Mouse (Mus musculus) effector memory CD4-positive, alpha-beta T cell, adult 7 months (primary cell): ENCODE measurements around the gene Bcr. TPM values are rescaled to one million over a fixed set of nuclear protein-coding genes. Genes with fewer than 3 reads are reported as not detected.

ENCODE experiments used
- polyA plus RNA-seq: library from polyadenylated mRNA; unstranded; fragments of 100-300 nt; shearing (Covaris generic); gene quantifications from one replicate; pipeline ENCODE4 v1.2.1, GENCODE M21; 2017

Gene Bcr
- 7.0 TPM for polyA plus RNA-seq

GRCm38 (mm10) chr10:75060217-75060842 lies at the start of gene Bcr:
Gene Bcr (plus strand): TSS chr10:75060592.

GRCm38 (mm10) chr10:75032395-75032794 lies 28.0 kb upstream of the Bcr start, which contains the start of gene Rsph14:
Gene Rsph14 (minus strand): TSS chr10:75032586.

GRCm38 (mm10) chr10:75036883-75037379 lies 23.5 kb upstream of the Bcr start, which contains the start of gene Rab36:
Gene Rab36 (plus strand): TSS chr10:75037058.

GRCm38 (mm10) chr10:75211807-75212645 lies 151.6 kb downstream of the Bcr start, which contains the start of gene Specc1l:
Gene Specc1l (plus strand): TSS chr10:75212073.

Other genes starting within 250 kb of the Bcr start
- 0.74 TPM for gene Gnaz, start 93.4 kb upstream of the Bcr start, polyA plus RNA-seq
- not detected for gene Rsph14, start 28.0 kb upstream of the Bcr start, polyA plus RNA-seq
- 1.1 TPM for gene Rab36, start 23.5 kb upstream of the Bcr start, polyA plus RNA-seq
- 59.0 TPM for gene Specc1l, start 151.5 kb downstream of the Bcr start, polyA plus RNA-seq